Mouse (Mus musculus): Measurements from ENCODE around the gene Krt4. TPM values are rescaled to one million over a fixed set of nuclear protein-coding genes. Genes with fewer than 3 reads are reported as not detected.

Krt4 gene
- total and polyA plus RNA-seq, 3 experiments, result 0.11 TPM; not detected in 2

GRCm38 (mm10) chr15:101904849-101905248 lies 19.7 kb downstream of the Krt4 start:
- DNase-seq (ENCODE audit: low spot score) (no peak), ATAC-seq (ENCODE audit: extremely low read depth, insufficient number of reproducible peaks, low FRiP score, poor library complexity, severe bottlenecking) (no peak)
- H3K27me3 ChIP-seq (ENCODE audit: insufficient read depth, low read length), result no peaks in the 10 kb centered on the region
- H3K4me3 ChIP-seq (ENCODE audit: low read depth, low read length), result no peak overlapping the region
- H3K9me3 ChIP-seq (replicated peaks), result peaks cover 2% of the 10 kb centered on the region; the same call in 1 of the 2 replicates
- no peaks in the 10 kb centered on the region for H3K4me1 ChIP-seq (ENCODE audit: insufficient read depth, low read depth, low read length)
- no peaks in the 10 kb centered on the region for H3K36me3 ChIP-seq (replicated peaks)
- TF ChIP-seq POLR2AphosphoS5 (IDR thresholded peaks at IDR 0.05; ENCODE audit: insufficient replicate concordance, low read depth, low read length) (no peak), CTCF (IDR thresholded peaks at IDR 0.05; ENCODE audit: low read depth, low read length) (no peak), TAL1 (conservative IDR thresholded peaks at IDR 0.05; ENCODE audit: low read depth, low read length) (no peak), GATA1 (IDR thresholded peaks at IDR 0.05; ENCODE audit: borderline replicate concordance, low read length) (no peak), GATA2 (IDR thresholded peaks at IDR 0.05; ENCODE audit: borderline replicate concordance, low read depth, low read length) (no peak)

DNA sequence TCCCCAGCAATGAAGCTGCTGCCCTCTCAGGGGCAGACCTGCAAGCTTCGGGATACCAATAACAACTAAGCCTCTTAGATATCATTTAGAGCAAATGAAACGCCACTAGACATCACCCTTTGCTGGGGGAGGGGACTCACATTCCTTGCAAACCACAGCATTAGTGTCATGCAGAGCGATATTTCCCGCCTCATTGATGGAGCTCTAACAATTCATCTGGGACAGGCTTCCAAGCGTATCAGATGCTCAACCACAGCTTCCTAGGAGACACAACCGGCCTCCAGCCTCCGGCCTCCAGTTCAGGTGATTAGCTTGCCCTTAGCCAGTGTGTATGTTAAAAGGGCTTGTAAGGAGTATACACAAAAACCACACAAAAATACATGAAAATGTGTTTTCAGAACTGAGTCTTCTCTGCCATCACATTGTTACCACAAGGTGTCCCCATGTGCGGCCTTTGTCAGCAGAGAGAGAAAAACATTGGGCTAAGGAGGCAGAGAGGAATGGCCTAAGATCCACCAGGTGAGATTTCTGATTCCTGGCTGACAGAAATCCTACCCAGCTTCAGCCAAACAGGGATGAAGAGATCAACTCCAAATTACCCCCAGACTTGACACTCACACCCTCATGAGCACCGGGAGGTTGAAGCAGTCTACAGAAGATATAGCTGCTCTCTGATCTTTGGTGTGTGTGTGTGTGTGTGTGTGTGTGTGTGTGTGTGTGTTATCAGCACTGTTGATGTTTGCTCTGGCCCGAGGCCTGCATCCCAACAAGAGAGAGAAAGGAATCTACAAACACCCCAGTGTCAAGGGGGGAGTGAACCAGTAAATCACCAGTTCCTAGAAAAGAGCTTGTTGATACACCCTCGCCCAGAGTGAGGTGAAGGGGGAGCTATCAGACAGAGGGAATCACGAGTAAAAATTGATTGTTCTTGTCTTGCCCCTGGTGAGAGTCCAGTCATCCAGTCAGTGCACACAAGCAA lies 22.1 kb downstream of the Krt4 start:
- ATAC-seq (ENCODE audit: extremely low read depth, insufficient number of reproducible peaks, low FRiP score, poor library complexity, severe bottlenecking), result no peak
- Histone ChIP-seq H3K36me3 (replicated peaks) (no peaks in the 10 kb centered on the region), H3K9me3 (replicated peaks) (peaks cover 2% of the 10 kb centered on the region), H3K4me1 (ENCODE audit: insufficient read depth, low read depth, low read length) (no peaks in the 10 kb centered on the region), H3K27me3 (ENCODE audit: insufficient read depth, low read length) (no peaks in the 10 kb centered on the region), H3K4me3 (ENCODE audit: low read depth, low read length) (no peak overlapping the region)
- DNase-seq (ENCODE audit: low spot score), result no peak
- TF ChIP-seq CTCF (IDR thresholded peaks at IDR 0.05; ENCODE audit: low read depth, low read length) (no peak), GATA1 (IDR thresholded peaks at IDR 0.05; ENCODE audit: borderline replicate concordance, low read length) (no peak), TAL1 (conservative IDR thresholded peaks at IDR 0.05; ENCODE audit: low read depth, low read length) (no peak), GATA2 (IDR thresholded peaks at IDR 0.05; ENCODE audit: borderline replicate concordance, low read depth, low read length) (no peak), POLR2AphosphoS5 (IDR thresholded peaks at IDR 0.05; ENCODE audit: insufficient replicate concordance, low read depth, low read length) (no peak)

- H3K27me3 ChIP-seq (ENCODE audit: insufficient read depth, low read length), result no peaks in the 10 kb centered on the region
- ATAC-seq (ENCODE audit: extremely low read depth, insufficient number of reproducible peaks, low FRiP score, poor library complexity, severe bottlenecking), result no peak
- H3K9me3 ChIP-seq (replicated peaks), result peaks cover 3% of the 10 kb centered on the region
- TF ChIP-seq TAL1 (conservative IDR thresholded peaks at IDR 0.05; ENCODE audit: low read depth, low read length), result no peak
- no peak for TF ChIP-seq GATA2 (IDR thresholded peaks at IDR 0.05; ENCODE audit: borderline replicate concordance, low read depth, low read length)
- no peak for TF ChIP-seq CTCF (IDR thresholded peaks at IDR 0.05; ENCODE audit: low read depth, low read length)
- TF ChIP-seq GATA1 (IDR thresholded peaks at IDR 0.05; ENCODE audit: borderline replicate concordance, low read length), result no peak
- no peak for TF ChIP-seq POLR2AphosphoS5 (IDR thresholded peaks at IDR 0.05; ENCODE audit: insufficient replicate concordance, low read depth, low read length)
- no peaks in the 10 kb centered on the region for H3K4me1 ChIP-seq (ENCODE audit: insufficient read depth, low read depth, low read length)
- no peaks in the 10 kb centered on the region for H3K36me3 ChIP-seq (replicated peaks)
- no peak overlapping the region for H3K4me3 ChIP-seq (ENCODE audit: low read depth, low read length)
- DNase-seq (ENCODE audit: low spot score), result no peak
Observed at GRCm38 (mm10) chr15:101895216-101895615, 29.3 kb downstream of the Krt4 start.

- TF ChIP-seq GATA2 (IDR thresholded peaks at IDR 0.05; ENCODE audit: borderline replicate concordance, low read depth, low read length) (no peak), CTCF (IDR thresholded peaks at IDR 0.05; ENCODE audit: low read depth, low read length) (no peak), POLR2AphosphoS5 (IDR thresholded peaks at IDR 0.05; ENCODE audit: insufficient replicate concordance, low read depth, low read length) (no peak), GATA1 (IDR thresholded peaks at IDR 0.05; ENCODE audit: borderline replicate concordance, low read length) (no peak), TAL1 (conservative IDR thresholded peaks at IDR 0.05; ENCODE audit: low read depth, low read length) (no peak)
- H3K27me3 ChIP-seq (ENCODE audit: insufficient read depth, low read length), result no peaks in the 10 kb centered on the region
- no peak within 1 kb of the TSS for H3K4me3 ChIP-seq (ENCODE audit: low read depth, low read length)
- peaks cover 5% of the 10 kb centered on the region for H3K9me3 ChIP-seq (replicated peaks)
- no peaks in the 10 kb centered on the region for H3K4me1 ChIP-seq (ENCODE audit: insufficient read depth, low read depth, low read length)
- ATAC-seq (ENCODE audit: extremely low read depth, insufficient number of reproducible peaks, low FRiP score, poor library complexity, severe bottlenecking), result no peak
- no peak for DNase-seq (ENCODE audit: low spot score)
- no peaks in the 10 kb centered on the region for H3K36me3 ChIP-seq (replicated peaks)
Observed at GRCm38 (mm10) chr15:101892820-101893219, 31.7 kb downstream of the Krt4 start, which contains the start of gene Krt76. TSS of gene Krt76 (minus strand) at chr15:101892920.

DNA sequence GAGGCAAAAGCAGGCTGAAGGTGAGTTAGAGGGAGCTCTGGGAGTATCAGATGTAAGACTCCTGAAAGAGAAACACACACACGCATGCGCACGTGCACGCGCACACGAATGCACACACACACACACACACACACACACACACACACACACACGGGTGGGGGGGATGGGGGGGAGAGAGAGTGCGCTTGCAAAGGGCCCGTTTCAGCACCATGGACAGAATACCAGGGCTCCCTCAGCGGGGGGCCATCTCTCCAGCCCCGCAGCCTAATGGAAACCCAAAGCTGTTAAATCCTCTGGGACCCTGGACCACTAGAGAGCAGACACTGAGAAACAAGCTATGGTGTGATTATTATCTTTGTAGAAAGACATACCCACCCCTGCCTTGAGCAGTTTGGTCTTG lies 44.8 kb downstream of the Krt4 start:
- Histone ChIP-seq H3K9me3 (replicated peaks) (peaks cover 10% of the 10 kb centered on the region), H3K27me3 (ENCODE audit: insufficient read depth, low read length) (peaks cover 3% of the 10 kb centered on the region; the same call in 1 of the 2 replicates), H3K4me3 (ENCODE audit: low read depth, low read length) (no peak overlapping the region), H3K36me3 (replicated peaks) (no peaks in the 10 kb centered on the region), H3K4me1 (ENCODE audit: insufficient read depth, low read depth, low read length) (no peaks in the 10 kb centered on the region)
- DNase-seq (ENCODE audit: low spot score) (no peak), ATAC-seq (ENCODE audit: extremely low read depth, insufficient number of reproducible peaks, low FRiP score, poor library complexity, severe bottlenecking) (no peak)
- TF ChIP-seq CTCF (IDR thresholded peaks at IDR 0.05; ENCODE audit: low read depth, low read length) (no peak), POLR2AphosphoS5 (IDR thresholded peaks at IDR 0.05; ENCODE audit: insufficient replicate concordance, low read depth, low read length) (no peak)

DNA sequence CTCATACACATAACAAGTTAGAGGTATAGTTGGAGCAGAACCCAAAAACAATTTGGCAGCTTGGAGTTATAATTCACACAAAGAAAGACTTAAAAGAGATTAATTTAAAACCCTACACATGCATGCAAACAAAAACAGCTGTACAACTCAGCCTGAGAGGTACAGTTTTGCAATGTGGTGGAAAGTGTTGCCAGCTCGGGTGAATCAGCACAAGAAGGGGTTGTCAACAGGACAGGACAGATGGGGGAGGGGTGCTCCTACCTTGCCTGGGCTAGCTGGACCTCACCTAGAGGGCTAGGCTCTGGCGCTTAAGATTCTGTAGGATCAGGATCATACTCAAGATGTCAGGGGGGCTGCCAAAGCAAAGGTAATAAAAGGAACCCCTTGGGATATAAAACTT lies 46.5 kb downstream of the Krt4 start:
- H3K36me3 ChIP-seq (replicated peaks), result no peaks in the 10 kb centered on the region
- H3K27me3 ChIP-seq (ENCODE audit: insufficient read depth, low read length), result no peaks in the 10 kb centered on the region
- no peak for ATAC-seq (ENCODE audit: extremely low read depth, insufficient number of reproducible peaks, low FRiP score, poor library complexity, severe bottlenecking)
- H3K4me3 ChIP-seq (ENCODE audit: low read depth, low read length), result no peak overlapping the region
- DNase-seq (ENCODE audit: low spot score), result no peak
- TF ChIP-seq CTCF (IDR thresholded peaks at IDR 0.05; ENCODE audit: low read depth, low read length) (no peak), TAL1 (conservative IDR thresholded peaks at IDR 0.05; ENCODE audit: low read depth, low read length) (no peak), GATA2 (IDR thresholded peaks at IDR 0.05; ENCODE audit: borderline replicate concordance, low read depth, low read length) (no peak)
- H3K4me1 ChIP-seq (ENCODE audit: insufficient read depth, low read depth, low read length), result no peaks in the 10 kb centered on the region
- peaks cover 8% of the 10 kb centered on the region for H3K9me3 ChIP-seq (replicated peaks)
